Mouse (Mus musculus) MEL (cell line): ENCODE results near the gene Bclaf1.

Experiments used
- BHLHE40 ChIP-seq: IDR thresholded peaks from 2 replicates; pipeline ENCODE4 v1.6.1; 2012; ENCODE audit warnings: low read depth, mild to moderate bottlenecking, inconsistent platforms, low read length, improper control_type of control experiment, borderline replicate concordance
- CHD2 ChIP-seq: IDR thresholded peaks from 2 replicates; pipeline ENCODE4 v1.6.1; 2011; ENCODE audit warnings: low read length, improper control_type of control experiment
- CTCF ChIP-seq, 3 experiments: IDR thresholded peaks in 2 of 3; conservative IDR thresholded peaks in 1 of 3; 2 replicates each; pipeline ENCODE4 v1.5.1; 2011 to 2012; ENCODE audit warnings: low read length in 3 of 3, low read depth in 2 of 3, mild to moderate bottlenecking in 2 of 3, improper control_type of control experiment in 1 of 3, inconsistent platforms in 1 of 3, mixed read lengths in 1 of 3, moderate library complexity in 1 of 3; ENCODE audit not compliant: control insufficient read depth in 1 of 3, insufficient read depth in 1 of 3, poor library complexity in 1 of 3, severe bottlenecking in 1 of 3
- ETS1 ChIP-seq: IDR thresholded peaks from 2 replicates; pipeline ENCODE4 v1.6.1; 2012; ENCODE audit warnings: low read depth, mild to moderate bottlenecking, inconsistent platforms, low read length, improper control_type of control experiment, moderate library complexity
- MAX ChIP-seq: IDR thresholded peaks from 2 replicates; pipeline ENCODE4 v1.6.1; 2011; ENCODE audit warnings: low read length, improper control_type of control experiment
- MEF2A ChIP-seq: IDR thresholded peaks from 2 replicates; pipeline ENCODE4 v1.6.1; 2014; ENCODE audit warnings: low read depth, mild to moderate bottlenecking, inconsistent platforms, low read length, improper control_type of control experiment; ENCODE audit not compliant: poor library complexity, insufficient replicate concordance, severe bottlenecking; ENCODE audit errors: extremely low read depth
- MXI1 ChIP-seq: IDR thresholded peaks from 2 replicates; pipeline ENCODE4 v1.6.1; 2011; ENCODE audit warnings: mild to moderate bottlenecking, low read depth, low read length, improper control_type of control experiment
- NELFE ChIP-seq: IDR thresholded peaks from 2 replicates; pipeline ENCODE4 v1.6.1; 2011; ENCODE audit warnings: low read depth, low read length, improper control_type of control experiment
- NRF1 ChIP-seq: IDR thresholded peaks from 2 replicates; pipeline ENCODE4 v1.6.1; 2014; ENCODE audit warnings: low read depth, mild to moderate bottlenecking, inconsistent platforms, low read length, improper control_type of control experiment, moderate library complexity; ENCODE audit not compliant: poor library complexity, insufficient read depth, severe bottlenecking
- TBP ChIP-seq: IDR thresholded peaks from 2 replicates; pipeline ENCODE4 v1.8.0; 2011; ENCODE audit warnings: low read depth, low read length, improper control_type of control experiment
- ZKSCAN1 ChIP-seq: IDR thresholded peaks from 2 replicates; pipeline ENCODE4 v1.6.1; 2012; ENCODE audit warnings: low read depth, mild to moderate bottlenecking, inconsistent platforms, low read length, improper control_type of control experiment, moderate library complexity

- TF ChIP-seq ZKSCAN1 (peak; percentile 41; the same call in 1 of the 2 replicates), CHD2 (peak; percentile 57), ETS1 (peak; percentile 86), BHLHE40 (peak; percentile 36; the same call in 1 of the 2 replicates), NELFE (no peak), CTCF (IDR thresholded peaks at IDR 0.05 in 2 of 3, conservative IDR thresholded peaks at IDR 0.05 in 1 of 3; ENCODE audit: control insufficient read depth in 1 of 3, insufficient read depth in 1 of 3, low read depth in 2 of 3, low read length in 3 of 3, poor library complexity in 1 of 3, severe bottlenecking in 1 of 3) (0 out of 6 replicates have a peak, but pooled peaks of 1 of the 3 experiments have one; percentile 9), MXI1 (peak; percentile 94), MEF2A (peak; percentile 18; the same call in 1 of the 2 replicates), TBP (peak; percentile 77), NRF1 (peak; percentile 87), MAX (peak; percentile 89)
Observed at GRCm38 (mm10) chr10:20312736-20313301, 550 bp downstream of the Bclaf1 start.
